Mouse (Mus musculus) hematopoietic stem cell, adult 5-6 weeks (primary cell): ENCODE measurements at regions not wholly inside any gene's neighbourhood (a gene's known extent, or its start where the extent isn't known, plus 50 kb on each side); places are given as distances from the start of the nearest gene placed in this dataset.
A peak's percentile ranks its signal among the peaks of the same experiment; 100 is the strongest.

ENCODE experiments used
- ATAC-seq, 2 experiments: fragments of 125-278 bp in 1 of 2; replicated peaks in 1 of 2; 2 replicates each; pipeline ENCODE4 v1.8.0; 2016 to 2017; ENCODE audit warnings: inconsistent platforms in 2 of 2, mild to moderate bottlenecking in 2 of 2, moderate number of reproducible peaks in 2 of 2, low read depth in 1 of 2, moderate TSS enrichment in 1 of 2; ENCODE audit not compliant: low FRiP score in 2 of 2, poor library complexity in 2 of 2, severe bottlenecking in 2 of 2, insufficient read depth in 1 of 2, low TSS enrichment in 1 of 2

DNA sequence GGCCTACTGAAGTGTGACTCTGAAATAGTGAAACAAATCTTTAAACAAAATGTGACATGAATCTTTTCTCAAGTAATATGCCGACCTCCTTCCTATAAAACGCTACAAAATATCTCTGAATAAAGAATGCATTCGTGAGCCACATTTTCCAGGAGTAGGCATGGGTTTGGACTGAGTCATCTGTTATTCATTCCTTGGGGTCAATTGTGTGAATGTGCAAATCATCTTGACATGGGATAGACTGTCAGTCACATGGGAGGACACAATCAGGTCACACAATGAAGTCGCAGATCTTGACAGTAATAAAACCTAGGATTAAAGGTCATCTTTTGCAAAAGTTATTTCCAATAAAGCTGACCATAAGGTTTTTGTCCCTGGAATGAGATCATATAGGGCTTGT is 418.0 kb upstream of the Atp2b1 start:
- no peak for ATAC-seq

DNA sequence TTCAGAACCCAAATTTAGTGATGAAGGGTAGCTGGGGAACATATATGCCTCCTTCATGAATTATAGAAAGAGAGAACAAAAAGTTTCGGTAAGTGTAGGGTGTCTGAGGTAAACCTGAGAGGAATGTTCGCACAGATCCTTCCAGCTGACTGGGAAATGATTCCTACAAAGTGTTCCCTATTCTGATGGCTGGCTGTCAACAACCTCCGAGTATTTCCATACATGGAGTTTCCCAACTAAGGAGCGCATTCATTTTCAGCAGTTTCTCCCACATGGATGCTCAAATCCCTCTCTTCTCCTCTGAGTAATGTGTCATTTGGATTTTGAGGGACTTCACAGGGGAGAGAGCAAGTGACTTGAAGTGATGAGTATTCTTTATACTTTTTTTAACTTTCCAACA is 413.9 kb upstream of the Atp2b1 start:
- no peak for ATAC-seq

DNA sequence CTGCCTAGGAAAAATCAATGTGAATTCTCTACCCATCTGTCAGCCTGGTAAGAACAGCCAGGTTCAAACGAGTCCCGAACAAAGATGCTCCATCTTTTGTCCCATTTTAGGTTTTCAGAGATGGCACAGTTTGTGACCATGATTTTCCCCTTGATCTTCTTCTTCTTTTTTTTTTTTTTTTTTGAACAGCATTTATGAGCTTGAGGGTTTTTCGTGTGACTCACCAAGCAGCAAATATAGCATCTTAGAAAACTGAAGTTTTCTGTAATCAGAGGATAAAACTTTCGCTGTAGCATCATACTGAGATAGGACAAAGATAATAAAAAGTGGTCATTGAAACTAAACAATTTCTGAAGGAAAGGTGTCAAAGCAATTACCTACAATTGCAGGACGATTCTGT is 412.6 kb upstream of the Atp2b1 start:
- no peak for ATAC-seq

DNA sequence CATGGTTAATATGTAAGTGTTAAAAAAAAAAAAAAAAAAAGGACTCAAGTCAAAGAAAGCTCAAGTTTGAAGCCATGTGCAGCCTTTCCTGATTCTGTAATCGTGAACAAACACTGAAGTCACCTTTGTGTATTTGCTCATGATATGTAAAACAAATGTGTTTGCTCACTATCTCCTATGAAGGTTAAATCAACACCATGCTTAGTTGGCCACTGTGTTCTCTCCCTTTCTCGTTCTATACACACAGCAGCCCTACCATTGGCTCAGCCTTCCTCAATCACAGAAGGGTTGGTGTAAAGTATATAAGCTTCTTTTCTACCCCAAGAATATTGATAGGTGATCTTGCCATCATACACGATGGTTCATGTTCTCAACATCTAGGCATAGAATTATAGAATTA is 409.7 kb upstream of the Atp2b1 start:
- ATAC-seq: no peak

DNA sequence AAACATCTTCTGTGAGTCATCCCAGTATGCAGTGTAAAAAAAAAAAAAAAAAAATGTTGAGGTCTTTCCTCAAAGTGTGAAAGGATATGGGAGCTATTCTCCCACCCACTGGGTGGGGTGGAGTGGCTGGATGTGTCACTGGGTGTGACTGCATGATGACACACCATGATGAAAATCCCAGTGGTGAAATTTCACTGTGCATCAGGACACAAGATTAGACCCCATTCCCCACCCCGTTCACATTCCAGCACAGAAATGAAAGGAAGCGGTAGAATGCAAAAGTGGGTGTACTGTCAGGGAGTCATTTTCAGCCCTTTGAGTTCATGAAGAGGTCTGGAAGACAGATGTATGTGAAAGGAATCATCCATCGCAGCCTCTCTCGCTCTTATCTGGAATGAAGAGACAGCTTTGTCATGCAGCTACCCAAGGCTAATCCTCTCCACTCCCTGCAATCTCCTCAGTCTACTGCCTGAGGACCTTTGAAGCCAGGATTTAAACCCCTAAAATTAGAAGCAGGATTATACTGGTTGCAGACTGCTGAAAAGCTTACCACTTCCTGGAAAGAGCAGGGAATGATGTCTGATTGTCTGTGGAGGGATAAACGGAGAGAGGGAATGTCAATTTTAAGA is 405.6 kb upstream of the Atp2b1 start:
- ATAC-seq: no peak

DNA sequence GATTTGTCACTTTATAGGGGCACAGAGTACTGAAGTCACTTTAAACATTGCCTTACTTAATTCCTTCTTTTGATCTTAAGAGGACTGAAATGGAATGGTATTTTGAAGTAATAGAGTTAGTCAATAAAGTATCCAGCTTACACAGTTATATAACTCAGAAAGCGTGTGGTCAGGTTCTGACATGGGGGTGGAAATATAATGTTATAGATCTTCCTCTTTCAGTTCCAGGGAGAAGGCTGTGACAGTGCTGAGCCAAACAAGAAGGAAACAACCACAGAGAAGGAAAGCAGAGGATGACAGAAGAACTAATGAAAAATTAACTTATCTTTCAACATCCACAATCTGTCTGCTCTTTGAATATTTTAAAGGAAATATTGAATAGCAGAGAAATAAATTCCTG is 399.4 kb upstream of the Atp2b1 start:
- ATAC-seq: peak; percentile 69 to 76

DNA sequence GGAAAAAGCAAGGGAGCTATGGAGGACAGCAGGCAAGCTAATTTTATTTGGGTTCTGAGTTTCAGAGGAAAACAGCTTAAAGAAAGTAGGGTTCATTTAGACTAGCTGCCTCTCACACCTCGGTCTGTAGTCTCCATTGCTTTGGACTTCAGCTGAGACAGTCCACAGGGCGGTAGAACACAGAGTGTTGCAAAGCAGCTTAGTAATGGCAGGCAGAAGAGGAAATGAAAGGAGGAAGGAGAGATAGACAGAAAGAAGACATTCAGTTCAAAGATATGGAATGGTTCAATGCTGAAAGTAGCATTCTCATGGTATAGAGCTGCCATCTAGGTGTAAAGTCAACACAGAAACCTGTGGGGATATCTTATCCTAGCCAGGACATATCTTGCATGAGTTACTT is 396.6 kb upstream of the Atp2b1 start:
- ATAC-seq: no peak

DNA sequence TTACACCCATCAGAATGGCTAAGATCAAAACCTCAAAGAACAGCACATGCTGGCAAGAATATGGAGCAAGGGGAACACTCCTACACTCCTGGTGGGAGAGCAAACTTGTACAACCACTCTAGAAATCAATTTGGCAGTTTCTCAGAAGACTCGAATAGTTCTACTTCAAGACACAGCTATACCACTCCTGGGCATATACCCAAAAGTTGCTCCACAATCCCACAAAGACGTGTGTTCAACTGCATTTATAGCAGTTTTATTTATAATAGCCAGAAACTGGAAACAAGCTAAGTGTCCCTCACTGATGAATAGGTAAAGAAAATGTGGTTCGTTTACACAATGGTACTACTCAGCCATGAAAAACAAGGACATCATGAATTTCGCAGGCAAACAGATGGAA is 384.6 kb upstream of the Atp2b1 start:
- no peak for ATAC-seq

DNA sequence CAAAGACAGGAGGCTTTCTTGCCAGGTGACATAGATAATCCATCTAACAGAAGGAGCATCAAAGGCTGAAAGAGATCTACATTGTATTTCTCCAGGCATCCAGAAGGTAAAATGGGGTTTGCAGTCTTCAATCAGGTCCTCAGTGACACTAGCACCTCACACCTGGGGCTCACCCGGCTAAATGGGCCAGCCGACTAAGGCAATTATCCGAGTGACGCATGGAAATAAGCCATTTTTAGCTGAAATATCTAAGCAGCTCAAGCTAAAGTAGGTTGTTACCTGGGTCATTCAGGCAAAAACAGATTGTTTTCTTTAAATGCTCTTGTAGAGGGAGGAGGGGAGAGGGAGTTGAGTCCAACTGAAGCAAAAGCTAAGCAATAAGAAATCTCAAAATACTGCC is 382.8 kb upstream of the Atp2b1 start:
- ATAC-seq: no peak

DNA sequence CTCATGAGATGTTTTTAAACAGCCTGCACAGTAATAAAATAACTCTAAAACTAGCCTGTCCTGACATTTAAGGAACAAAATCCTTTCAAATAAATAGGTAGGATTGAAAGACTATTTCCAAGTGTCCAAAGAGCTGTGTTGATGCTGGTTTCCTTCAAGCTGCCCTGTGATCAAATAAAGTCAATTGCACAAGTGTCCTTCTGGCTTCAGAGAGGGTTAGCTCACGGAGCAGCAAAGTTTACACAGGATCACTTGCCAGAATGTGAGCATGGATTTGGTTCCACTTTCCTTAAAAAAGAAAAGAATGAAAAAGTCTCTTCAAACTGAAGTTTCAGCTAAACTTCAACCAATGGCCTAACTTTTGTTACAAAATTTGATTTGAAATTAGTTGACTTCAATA is 375.5 kb upstream of the Atp2b1 start:
- no peak for ATAC-seq

DNA sequence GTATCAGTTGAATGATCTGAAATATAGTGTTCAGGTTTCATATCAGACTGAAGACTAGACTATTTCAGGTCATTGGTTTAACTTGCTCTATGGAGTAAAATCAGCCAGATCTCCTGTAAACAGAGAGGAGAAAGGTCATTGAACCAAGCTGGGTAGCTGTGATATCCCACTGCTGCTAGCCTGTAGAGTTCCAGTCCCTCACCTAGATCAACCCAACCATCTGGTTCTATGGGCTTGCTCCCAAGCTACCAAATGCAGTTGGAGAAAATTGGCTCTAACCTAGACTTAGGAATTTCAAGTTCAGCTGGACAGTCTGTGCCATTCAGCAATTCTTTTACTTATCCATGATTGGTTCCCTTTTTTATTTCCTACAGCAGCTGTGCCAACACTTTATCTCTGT is 373.1 kb upstream of the Atp2b1 start:
- ATAC-seq: no peak

DNA sequence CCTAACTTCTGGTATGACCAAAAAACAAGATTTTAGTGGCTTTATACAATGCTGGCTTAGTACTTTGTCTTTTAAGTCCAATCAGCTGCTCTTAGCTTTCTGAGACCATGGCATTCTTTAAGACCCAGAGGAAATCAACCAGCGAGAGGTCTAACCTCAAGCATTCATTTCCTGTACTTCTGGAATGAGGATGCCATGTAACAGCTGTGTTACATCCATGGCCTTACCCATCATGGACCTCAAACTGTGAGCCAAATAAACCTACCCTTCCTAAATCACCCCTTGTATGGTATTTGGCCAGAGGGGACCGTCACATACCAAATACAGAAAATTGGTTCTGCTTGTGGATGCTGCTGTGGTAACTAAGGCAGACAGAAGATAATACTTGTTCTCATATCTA is 372.1 kb upstream of the Atp2b1 start:
- no peak for ATAC-seq

DNA sequence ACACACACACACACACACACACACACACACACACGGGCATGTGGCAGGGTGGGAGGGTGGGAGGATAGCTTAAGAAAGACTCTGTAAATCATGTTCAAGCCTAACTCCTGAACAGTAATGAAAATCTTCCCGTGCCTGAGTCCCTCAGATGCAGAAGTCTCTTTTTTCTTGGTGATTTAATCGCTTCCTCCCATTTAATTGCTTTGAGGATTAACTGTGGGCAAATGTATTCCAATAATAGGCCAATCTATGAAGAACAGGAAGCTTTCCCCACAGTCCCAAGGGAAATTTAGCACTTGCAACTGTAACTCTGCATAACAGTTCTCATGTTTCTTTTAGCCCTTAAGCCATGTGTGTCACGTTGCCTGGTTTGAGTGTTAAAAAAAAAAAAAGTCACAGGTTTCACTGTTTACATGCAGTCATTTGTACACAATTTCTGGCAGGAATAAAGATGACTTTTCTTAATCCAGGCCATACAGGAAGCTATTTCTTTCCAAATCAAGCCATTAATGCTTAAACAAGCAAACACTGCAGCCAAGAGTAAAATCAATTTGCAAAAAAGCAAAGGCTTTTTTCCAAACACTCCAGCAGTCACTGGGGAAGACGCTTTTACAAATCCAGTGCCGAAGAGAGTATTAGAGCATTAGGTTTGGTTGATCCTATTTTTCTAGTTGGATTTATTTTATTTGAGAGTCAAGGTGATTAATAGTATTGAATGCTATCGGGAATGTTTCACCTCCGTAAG is 370.8 kb upstream of the Atp2b1 start:
- no peak for ATAC-seq

DNA sequence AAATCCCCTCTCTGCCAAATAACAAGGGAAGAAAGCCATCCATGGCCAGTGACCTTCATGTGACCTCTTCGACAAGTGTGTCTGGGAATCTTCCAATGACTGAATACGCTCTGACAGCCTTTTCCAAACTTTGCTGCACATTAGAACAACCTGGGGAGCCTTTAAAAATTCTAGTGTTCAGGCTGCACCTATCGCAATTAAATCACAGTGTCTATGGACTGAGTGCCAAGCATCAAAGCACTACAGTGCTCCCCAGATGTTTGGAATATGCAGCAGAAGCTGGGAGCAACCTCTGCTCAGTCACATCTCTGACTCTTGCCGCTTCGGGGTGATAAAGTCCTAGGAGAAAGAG is 370.2 kb upstream of the Atp2b1 start:
- no peak for ATAC-seq

DNA sequence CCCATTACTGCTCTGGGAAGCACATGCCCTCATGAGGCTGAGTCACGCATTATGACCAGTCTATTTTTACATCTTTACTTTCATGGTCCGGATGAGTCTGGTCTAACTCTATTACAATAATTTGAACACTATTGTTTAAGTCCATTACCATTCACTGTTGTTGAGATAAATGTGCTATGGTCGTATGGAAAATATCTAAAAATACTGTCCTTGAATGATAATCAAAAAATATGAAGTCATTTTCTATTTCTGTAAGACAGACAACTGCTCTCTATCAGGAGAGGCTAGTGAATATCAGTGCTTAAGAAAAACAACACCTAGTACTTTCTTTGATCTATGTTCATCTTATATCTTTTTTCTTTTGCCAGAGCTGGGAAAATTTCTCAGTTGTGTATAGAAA is 359.6 kb upstream of the Atp2b1 start:
- ATAC-seq: no peak

DNA sequence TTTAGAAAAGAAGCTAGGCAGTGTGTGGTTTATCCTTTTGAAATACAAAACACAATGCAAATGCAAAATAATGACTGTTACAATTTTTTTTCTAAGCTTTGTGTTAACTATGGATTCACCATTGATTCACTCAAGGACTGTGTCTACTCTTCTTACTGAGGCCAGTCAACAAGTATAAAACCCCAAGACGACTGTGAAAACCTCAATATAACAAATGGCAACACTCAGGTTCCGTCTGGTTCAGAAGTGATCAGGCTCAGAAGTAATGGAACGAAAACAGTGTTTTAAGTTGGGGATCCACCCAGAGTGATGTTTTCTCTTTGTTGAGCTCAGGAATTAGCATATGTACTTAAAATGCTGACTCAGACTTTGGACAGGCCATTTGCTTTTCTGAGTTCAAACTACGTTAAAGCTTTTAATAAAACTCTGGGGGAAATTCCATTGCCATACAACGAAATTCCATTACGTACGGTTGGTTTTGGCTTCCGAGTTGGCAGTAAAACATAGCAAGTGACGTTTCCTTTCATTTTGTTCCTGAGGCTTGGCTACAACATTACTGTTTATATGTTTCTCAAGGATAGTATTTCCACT is 356.6 kb upstream of the Atp2b1 start:
- no peak for ATAC-seq

DNA sequence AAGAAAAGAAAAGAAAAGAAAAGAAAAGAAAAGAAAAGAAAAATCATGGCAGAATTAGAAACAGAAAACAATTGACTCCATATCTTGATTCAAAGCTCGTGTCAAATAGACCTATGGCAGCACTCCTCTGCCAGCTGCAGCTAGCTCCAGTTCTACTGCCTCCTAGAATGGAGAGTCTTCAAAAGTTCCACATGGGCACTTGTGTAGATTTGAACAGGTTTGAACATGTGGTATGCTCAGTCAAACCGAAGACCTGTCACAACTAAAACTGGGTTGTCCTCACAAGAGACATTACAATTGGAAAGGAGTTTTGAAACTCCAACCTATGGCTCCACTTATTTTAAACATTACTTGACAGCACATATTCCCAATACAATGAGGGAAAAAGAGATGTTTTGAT is 355.6 kb upstream of the Atp2b1 start:
- ATAC-seq: no peak

DNA sequence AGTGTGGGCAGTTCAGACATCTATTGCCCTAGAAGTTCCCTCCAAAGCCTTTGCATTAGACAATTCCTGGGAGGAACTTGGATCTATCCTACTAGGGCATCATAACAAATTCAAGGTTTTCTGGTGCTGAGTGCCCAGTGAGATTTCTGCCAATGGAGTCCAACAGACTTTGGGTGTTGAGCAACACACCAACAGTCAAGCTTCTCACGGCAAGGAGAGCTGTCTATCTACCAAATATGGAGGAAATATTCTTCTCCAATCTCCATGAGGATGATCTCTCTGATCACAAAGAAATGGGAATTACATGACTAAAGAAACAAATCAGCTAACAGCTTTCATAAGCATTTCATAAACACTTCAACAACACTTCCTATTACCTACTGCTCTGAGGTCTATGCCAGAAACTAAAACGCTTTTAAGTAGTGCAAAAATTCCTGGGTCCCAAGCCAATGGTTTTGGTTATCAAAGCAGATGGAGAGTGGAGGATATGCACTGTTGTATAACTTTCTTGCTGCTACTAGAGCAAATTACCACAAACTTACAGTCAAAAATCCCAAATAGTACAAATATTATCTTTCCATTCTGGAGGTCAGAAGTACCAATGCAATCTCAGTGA is 351.8 kb upstream of the Atp2b1 start:
- no peak for ATAC-seq
